Mouse (Mus musculus): ENCODE results near the gene St6galnac6. TPM values are rescaled to one million over a fixed set of nuclear protein-coding genes. Genes with fewer than 3 reads are reported as not detected.

Gene St6galnac6
- total RNA-seq, 1 experiment from 2014 or later, result 4.7 TPM

- ATAC-seq (ENCODE audit: extremely low read depth, insufficient number of reproducible peaks, low FRiP score, poor library complexity, severe bottlenecking), result peak; percentile 73
Observed at GRCm38 (mm10) chr2:32582830-32583799, 16.4 kb upstream of the St6galnac6 start.

- no peak for ATAC-seq (ENCODE audit: extremely low read depth, insufficient number of reproducible peaks, low FRiP score, poor library complexity, severe bottlenecking)
Observed at GRCm38 (mm10) chr2:32585149-32585714, 14.3 kb upstream of the St6galnac6 start.

GRCm38 (mm10) chr2:32586871-32587351 is 12.6 kb upstream of the St6galnac6 start, which contains the start of gene St6galnac4:
Gene St6galnac4, plus strand, starts transcription at chr2:32587095.
- ATAC-seq (ENCODE audit: extremely low read depth, insufficient number of reproducible peaks, low FRiP score, poor library complexity, severe bottlenecking), result peak; percentile 69

GRCm38 (mm10) chr2:32587731-32588321 is 11.7 kb upstream of the St6galnac6 start:
- peak; percentile 57 for ATAC-seq (ENCODE audit: extremely low read depth, insufficient number of reproducible peaks, low FRiP score, poor library complexity, severe bottlenecking)

- ATAC-seq (ENCODE audit: extremely low read depth, insufficient number of reproducible peaks, low FRiP score, poor library complexity, severe bottlenecking), result no peak
Observed at GRCm38 (mm10) chr2:32589213-32589795, 10.2 kb upstream of the St6galnac6 start.

GRCm38 (mm10) chr2:32590224-32590623 is 9.3 kb upstream of the St6galnac6 start:
- ATAC-seq (ENCODE audit: extremely low read depth, insufficient number of reproducible peaks, low FRiP score, poor library complexity, severe bottlenecking), result no peak

GRCm38 (mm10) chr2:32591249-32591648 is 8.3 kb upstream of the St6galnac6 start:
- ATAC-seq (ENCODE audit: extremely low read depth, insufficient number of reproducible peaks, low FRiP score, poor library complexity, severe bottlenecking), result no peak

- ATAC-seq (ENCODE audit: extremely low read depth, insufficient number of reproducible peaks, low FRiP score, poor library complexity, severe bottlenecking), result no peak
Observed at GRCm38 (mm10) chr2:32596725-32597124, 2.8 kb upstream of the St6galnac6 start.

GRCm38 (mm10) chr2:32597248-32597647 is 2.3 kb upstream of the St6galnac6 start:
- no peak for ATAC-seq (ENCODE audit: extremely low read depth, insufficient number of reproducible peaks, low FRiP score, poor library complexity, severe bottlenecking)

GRCm38 (mm10) chr2:32597699-32598098 is 1.8 kb upstream of the St6galnac6 start:
- ATAC-seq (ENCODE audit: extremely low read depth, insufficient number of reproducible peaks, low FRiP score, poor library complexity, severe bottlenecking), result no peak

- ATAC-seq (ENCODE audit: extremely low read depth, insufficient number of reproducible peaks, low FRiP score, poor library complexity, severe bottlenecking), result no peak
Observed at GRCm38 (mm10) chr2:32598506-32598905, 1.0 kb upstream of the St6galnac6 start.

- ATAC-seq (ENCODE audit: extremely low read depth, insufficient number of reproducible peaks, low FRiP score, poor library complexity, severe bottlenecking), result peak; percentile 34; the same call in 1 of the 2 replicates
Observed at GRCm38 (mm10) chr2:32601417-32602065, 2.0 kb downstream of the St6galnac6 start.

- peak; percentile 66 for ATAC-seq (ENCODE audit: extremely low read depth, insufficient number of reproducible peaks, low FRiP score, poor library complexity, severe bottlenecking)
Observed at GRCm38 (mm10) chr2:32602600-32603054, 3.1 kb downstream of the St6galnac6 start.

- ATAC-seq (ENCODE audit: extremely low read depth, insufficient number of reproducible peaks, low FRiP score, poor library complexity, severe bottlenecking), result no peak
Observed at GRCm38 (mm10) chr2:32604631-32605030, 5.1 kb downstream of the St6galnac6 start.

- peak; percentile 31 for ATAC-seq (ENCODE audit: extremely low read depth, insufficient number of reproducible peaks, low FRiP score, poor library complexity, severe bottlenecking)
Observed at GRCm38 (mm10) chr2:32606161-32607142, 6.9 kb downstream of the St6galnac6 start.

- ATAC-seq (ENCODE audit: extremely low read depth, insufficient number of reproducible peaks, low FRiP score, poor library complexity, severe bottlenecking), result peak; percentile 23; the same call in 1 of the 2 replicates
Observed at GRCm38 (mm10) chr2:32607262-32607947, 7.9 kb downstream of the St6galnac6 start.

Measured in neutrophil, adult 5-6 weeks (primary cell).